25 mouse cellular contexts compared by ENCODE assay signal in the genomic region with DNA sequence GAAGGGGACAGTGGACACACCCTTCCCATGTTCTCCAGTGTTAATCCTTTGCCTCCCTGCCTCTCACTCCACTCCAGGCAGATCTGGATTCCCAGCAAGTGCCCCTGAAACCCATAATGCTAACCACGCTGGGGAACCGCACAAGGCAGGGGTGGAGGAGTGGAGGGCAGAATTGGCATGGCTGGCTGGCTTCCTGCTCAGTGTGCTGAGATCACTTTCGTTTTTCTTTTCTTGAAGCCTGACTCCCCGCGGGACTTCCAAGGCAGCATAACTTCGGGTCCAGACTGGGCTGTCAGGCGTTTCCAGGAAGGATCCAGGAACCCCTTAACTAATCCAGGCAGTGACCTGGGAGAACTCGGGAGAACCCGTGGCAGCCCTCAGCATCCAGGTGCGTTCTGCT. TPM values are rescaled to one million over a fixed set of nuclear protein-coding genes. Genes with fewer than 3 reads are reported as not detected.
DNase-seq lines count a peak whose midpoint lies in the region; TF ChIP-seq lines count a peak whose summit lies in the region.
"Not testable (repeated sequence)": the region's sequence is repeated elsewhere in the genome, so short reads cannot be mapped to it uniquely, and the experiment has no call there.
"Had no signal": no experiment of that assay in that cellular context is flagged by ENCODE, and none has a peak within 500 bp of the region (broad histone marks: within the 10 kb centered on the region; RNA-seq: fewer than 3 reads in every experiment).

No protein-coding gene starts in this region.

- peak; percentile 34 for DNase-seq in CD4-positive, CD25-positive, alpha-beta regulatory T cell, adult 2 months (ENCODE audit: low read depth, low spot score)
- peak; percentile 11 for DNase-seq in adrenal gland, postnatal 14 days
- peak; percentile 14 for DNase-seq in heart, postnatal 4 days
- DNase-seq in liver, adult 2 months (ENCODE audit: extremely low read depth, low read depth, low spot score): peak; percentile 7
- DNase-seq in spleen, postnatal 36 days (ENCODE audit: low spot score in 2 of 2): peak; percentile 68 to 76
- peak; percentile 29 to 44 for DNase-seq in thymus, postnatal 10 days (ENCODE audit: low spot score in 2 of 2)

- not testable (repeated sequence) for H3K36me3 ChIP-seq in liver, adult 2 months (ENCODE audit: control insufficient read depth, insufficient read depth, low read length); myocyte (ENCODE audit: control insufficient read depth, insufficient read depth)

- WGBS in liver, adult 2 months: 61% methylated on average over 10 of the region's 10 CpGs

- not testable (repeated sequence) for H3K9ac ChIP-seq in liver, adult 2 months (ENCODE audit: low read depth, low read length)

- TF ChIP-seq POLR2A in liver, adult 2 months (IDR thresholded peaks at IDR 0.05; ENCODE audit: extremely low read depth, insufficient read depth, low read length); myocyte (IDR thresholded peaks at IDR 0.05; ENCODE audit: insufficient read length, low read depth): not testable (repeated sequence)

- not testable (repeated sequence) for H3K4me1 ChIP-seq in liver, adult 2 months (ENCODE audit: control insufficient read depth, insufficient read depth, low read length)

- not testable (repeated sequence) for H3K27ac ChIP-seq in liver, adult 2 months (replicated peaks; ENCODE audit: insufficient read depth, low read depth, low read length)

- H3K4me3 ChIP-seq in liver, adult 2 months (ENCODE audit: insufficient read depth, low read depth, low read length); myocyte: not testable (repeated sequence)

- H3K79me2 ChIP-seq in liver, adult 2 months (ENCODE audit: control insufficient read depth, insufficient read depth, low read length); myocyte (ENCODE audit: control insufficient read depth, insufficient read depth): not testable (repeated sequence)

- TF ChIP-seq CTCF in liver, adult 2 months (IDR thresholded peaks at IDR 0.05; ENCODE audit: low read depth, low read length): not testable (repeated sequence)

- H3K27me3 ChIP-seq in liver, adult 2 months (ENCODE audit: control insufficient read depth, insufficient read depth, low read length); myocyte (ENCODE audit: control insufficient read depth, insufficient read depth, insufficient read length): not testable (repeated sequence)

- H3K4me2 ChIP-seq in myocyte (ENCODE audit: low read depth): peak overlapping the region; percentile 24

- not testable (repeated sequence) for H3ac ChIP-seq in myocyte (ENCODE audit: control insufficient read depth, insufficient read length)

RNA-seq across cellular contexts. Expression of a gene that starts 1.9 kb away (rescaled TPM):
- 0.41 TPM in 1 of 2 replicates, not detected in the other for total RNA-seq in adrenal gland, postnatal 14 days (2021)
- total RNA-seq in heart, postnatal 4 days (2021): not detected
- 0.37 and 0.81 TPM in 2 replicates for total RNA-seq in liver, adult 2 months (2014; rRNA removed)
- not detected in 2 replicates for polyA plus RNA-seq in liver, adult 2 months (2012; rRNA removed)
- not detected for polyA plus RNA-seq in myocyte (2012; fragmentation: generic; extraction: Trizol)
- total RNA-seq: layer of hippocampus, postnatal 10 days; left cerebral cortex, adult 2 months; left cerebral cortex, postnatal 36 days had no signal
- polyA plus RNA-seq: embryonic facial prominence, embryonic 15.5 days; forebrain, embryonic 15.5 days; heart, embryonic 13.5 days; hindbrain, embryonic 12.5 days; kidney, embryonic 16.5 days; limb, embryonic 15.5 days; midbrain, embryonic 12.5 days; neural tube, embryonic 11.5 days had no signal

RNA-seq across cellular contexts. Expression of a gene that starts 11.6 kb away (rescaled TPM):
- total RNA-seq in adrenal gland, postnatal 14 days (2021): not detected in 2 replicates
- not detected for total RNA-seq in heart, postnatal 4 days (2021)
- total RNA-seq in liver, adult 2 months (2014; rRNA removed): not detected in 2 replicates
- not detected in 2 replicates for polyA plus RNA-seq in liver, adult 2 months (2012; rRNA removed)
- not detected for polyA plus RNA-seq in myocyte (2012; fragmentation: generic; extraction: Trizol)
- total RNA-seq: adrenal gland, adult 18-20 months; adrenal gland, postnatal 4 days; common myeloid progenitor, adult 5-6 weeks; gastrocnemius, adult 8-10 months; heart, adult 18-20 months; heart, postnatal 14 days; layer of hippocampus, postnatal 10 days; left cerebral cortex, adult 2 months; left cerebral cortex, postnatal 36 days had no signal
- polyA plus RNA-seq: embryonic facial prominence, embryonic 15.5 days; forebrain, embryonic 15.5 days; heart, embryonic 13.5 days; hindbrain, embryonic 12.5 days; kidney, embryonic 16.5 days; limb, embryonic 15.5 days; liver, embryonic 15.5 days; midbrain, embryonic 12.5 days; neural tube, embryonic 11.5 days had no signal

Comparison
In these comparisons a context has a peak if more than half of its experiments do, and no peak if none do; other contexts are left out.
1. DNase-seq: peak in every context shown above with its lines; median percentile 72 in spleen, postnatal 36 days; 36 in thymus, postnatal 10 days; 34 in CD4-positive, CD25-positive, alpha-beta regulatory T cell, adult 2 months; 14 in heart, postnatal 4 days; 11 in adrenal gland, postnatal 14 days; 7 in liver, adult 2 months.